Mouse (Mus musculus): ENCODE measurements at regions not wholly inside any gene's neighbourhood (a gene's known extent, or its start where the extent isn't known, plus 50 kb on each side); places are given as distances from the start of the nearest gene placed in this dataset.

- TF ChIP-seq GATA4 (IDR thresholded peaks at IDR 0.05; ENCODE audit: insufficient replicate concordance, low read length), result no peak
Measured at GRCm38 (mm10) chr7:111365384-111365783, 282.6 kb upstream of the Eif4g2 start.

GRCm38 (mm10) chr7:111363206-111363605 is 280.4 kb upstream of the Eif4g2 start:
- no peak for TF ChIP-seq GATA4 (IDR thresholded peaks at IDR 0.05; ENCODE audit: insufficient replicate concordance, low read length)

GRCm38 (mm10) chr7:111362646-111363045 is 279.8 kb upstream of the Eif4g2 start:
- TF ChIP-seq GATA4 (IDR thresholded peaks at IDR 0.05; ENCODE audit: insufficient replicate concordance, low read length), result no peak

- TF ChIP-seq GATA4 (IDR thresholded peaks at IDR 0.05; ENCODE audit: insufficient replicate concordance, low read length), result no peak
Measured at GRCm38 (mm10) chr7:111355088-111355656, 272.3 kb upstream of the Eif4g2 start.

- no peak for TF ChIP-seq GATA4 (IDR thresholded peaks at IDR 0.05; ENCODE audit: insufficient replicate concordance, low read length)
Measured at GRCm38 (mm10) chr7:111354066-111354465, 271.2 kb upstream of the Eif4g2 start.

- no peak for TF ChIP-seq GATA4 (IDR thresholded peaks at IDR 0.05; ENCODE audit: insufficient replicate concordance, low read length)
Measured at GRCm38 (mm10) chr7:111352176-111352575, 269.3 kb upstream of the Eif4g2 start.

GRCm38 (mm10) chr7:111345117-111345516 is 262.3 kb upstream of the Eif4g2 start:
- TF ChIP-seq GATA4 (IDR thresholded peaks at IDR 0.05; ENCODE audit: insufficient replicate concordance, low read length), result no peak

GRCm38 (mm10) chr7:111337053-111337452 is 254.2 kb upstream of the Eif4g2 start:
- TF ChIP-seq GATA4 (IDR thresholded peaks at IDR 0.05; ENCODE audit: insufficient replicate concordance, low read length), result no peak

- TF ChIP-seq GATA4 (IDR thresholded peaks at IDR 0.05; ENCODE audit: insufficient replicate concordance, low read length), result no peak
Measured at GRCm38 (mm10) chr7:111322901-111323300, 240.1 kb upstream of the Eif4g2 start.

GRCm38 (mm10) chr7:111319917-111320316 is 237.1 kb upstream of the Eif4g2 start:
- no peak for TF ChIP-seq GATA4 (IDR thresholded peaks at IDR 0.05; ENCODE audit: insufficient replicate concordance, low read length)

GRCm38 (mm10) chr7:111316479-111316990 is 233.7 kb upstream of the Eif4g2 start:
- TF ChIP-seq GATA4 (IDR thresholded peaks at IDR 0.05; ENCODE audit: insufficient replicate concordance, low read length), result no peak

GRCm38 (mm10) chr7:111313921-111314320 is 231.1 kb upstream of the Eif4g2 start:
- TF ChIP-seq GATA4 (IDR thresholded peaks at IDR 0.05; ENCODE audit: insufficient replicate concordance, low read length), result no peak

GRCm38 (mm10) chr7:111305196-111305595 is 222.4 kb upstream of the Eif4g2 start:
- no peak for TF ChIP-seq GATA4 (IDR thresholded peaks at IDR 0.05; ENCODE audit: insufficient replicate concordance, low read length)

- TF ChIP-seq GATA4 (IDR thresholded peaks at IDR 0.05; ENCODE audit: insufficient replicate concordance, low read length), result no peak
Measured at GRCm38 (mm10) chr7:111301791-111302488, 219.1 kb upstream of the Eif4g2 start.

- TF ChIP-seq GATA4 (IDR thresholded peaks at IDR 0.05; ENCODE audit: insufficient replicate concordance, low read length), result no peak
Measured at GRCm38 (mm10) chr7:111297174-111297902, 214.5 kb upstream of the Eif4g2 start.

GRCm38 (mm10) chr7:111283411-111283955 is 200.7 kb upstream of the Eif4g2 start:
- no peak for TF ChIP-seq GATA4 (IDR thresholded peaks at IDR 0.05; ENCODE audit: insufficient replicate concordance, low read length)
